Mouse (Mus musculus) heart, embryonic 10.5 days (tissue): Measurements from ENCODE around the gene Eya3. TPM values are rescaled to one million over a fixed set of nuclear protein-coding genes. Genes with fewer than 3 reads are reported as not detected.
"Not testable (repeated sequence)": the region's sequence is repeated elsewhere in the genome, so short reads cannot be mapped to it uniquely, and the experiment has no call there.

Experiments
- DNase-seq: peaks from one replicate; pipeline ENCODE4 v3.0.0-alpha.2; 2017; ENCODE audit warnings: low spot score
- H3K27ac ChIP-seq: fragments of 300-500 bp; sonication (generic); 2 replicates; pipeline ENCODE4 v1.5.1; 2016; ENCODE audit warnings: mild to moderate bottlenecking
- H3K27me3 ChIP-seq: fragments of 300-500 bp; sonication (generic); 2 replicates; pipeline ENCODE4 v1.6.1; 2016; ENCODE audit warnings: mild to moderate bottlenecking; ENCODE audit not compliant: poor library complexity, insufficient read depth, severe bottlenecking
- H3K36me3 ChIP-seq: fragments of 300-500 bp; sonication (generic); 2 replicates; pipeline ENCODE4 v1.6.1; 2016; ENCODE audit warnings: mild to moderate bottlenecking, moderate library complexity
- H3K4me1 ChIP-seq: fragments of 300-500 bp; sonication (generic); 2 replicates; pipeline ENCODE4 v1.6.1; 2016; ENCODE audit warnings: mild to moderate bottlenecking
- H3K4me3 ChIP-seq: fragments of 300-500 bp; sonication (generic); 2 replicates; pipeline ENCODE4 v1.5.1; 2016; ENCODE audit warnings: mild to moderate bottlenecking, moderate library complexity
- H3K9me3 ChIP-seq: fragments of 300-500 bp; sonication (generic); 2 replicates; pipeline ENCODE4 v1.6.1; 2016; ENCODE audit warnings: mild to moderate bottlenecking, moderate library complexity
- WGBS: fragments of 180-500 bp; shearing (Covaris S2); methylation state at CpG from one replicate; pipeline ENCODE4 v1.1.7; 2016; 5-methylcytosine and 5-hydroxymethylcytosine counted together
- polyA plus RNA-seq: library from polyadenylated mRNA; unstranded; fragments of >200 nt; fragmentation: Nextera tagmentation; extraction: Ambion mirVana; gene quantifications from 2 replicates; pipeline ENCODE4 v1.2.1, GENCODE M21; 2016

The Eya3 gene
- polyA plus RNA-seq, 1 experiment from 2014 or later: 33.0 TPM

GRCm38 (mm10) chr4:132752992-132753391, 114.2 kb downstream of the Eya3 start:
- DNase-seq: no peak
- H3K36me3 ChIP-seq: no peaks in the 10 kb centered on the region
- 49% methylated on average over 6 of the region's 6 CpGs for WGBS
- H3K4me1 ChIP-seq: peaks cover 12% of the 10 kb centered on the region
- H3K27me3 ChIP-seq: peaks cover 14% of the 10 kb centered on the region
- H3K27ac ChIP-seq: no peak overlapping the region
- H3K9me3 ChIP-seq: no peaks in the 10 kb centered on the region
- H3K4me3 ChIP-seq: no peak overlapping the region

- Histone ChIP-seq H3K27me3 (peaks cover 17% of the 10 kb centered on the region), H3K36me3 (no peaks in the 10 kb centered on the region), H3K4me1 (peaks cover 12% of the 10 kb centered on the region), H3K27ac (peak within 1 kb of the TSS; percentile 72), H3K9me3 (no peaks in the 10 kb centered on the region), H3K4me3 (peak within 1 kb of the TSS; percentile 60)
- WGBS: 2% methylated on average over 22 of the region's 22 CpGs
- DNase-seq: peak; percentile 91
Observed at GRCm38 (mm10) chr4:132756974-132757373, 118.2 kb downstream of the Eya3 start, which contains the start of gene Smpdl3b. Smpdl3b (minus strand) TSS chr4:132757252.

- Histone ChIP-seq H3K36me3 (no peaks in the 10 kb centered on the region), H3K27ac (no peak overlapping the region), H3K27me3 (peaks cover 17% of the 10 kb centered on the region), H3K9me3 (no peaks in the 10 kb centered on the region), H3K4me1 (peaks cover 8% of the 10 kb centered on the region), H3K4me3 (no peak overlapping the region)
- 73% methylated on average over 7 of the region's 7 CpGs for WGBS
- no peak for DNase-seq
Observed at GRCm38 (mm10) chr4:132757633-132758351, 119.0 kb downstream of the Eya3 start.

GRCm38 (mm10) chr4:132760296-132760695, 121.5 kb downstream of the Eya3 start:
- peaks cover 4% of the 10 kb centered on the region; the same call in 1 of the 2 replicates for H3K4me1 ChIP-seq
- no peak overlapping the region for H3K27ac ChIP-seq
- peaks cover 17% of the 10 kb centered on the region for H3K27me3 ChIP-seq
- H3K36me3 ChIP-seq: no peaks in the 10 kb centered on the region
- no peak for DNase-seq
- WGBS: 50% methylated on average over 3 of the region's 3 CpGs
- no peaks in the 10 kb centered on the region for H3K9me3 ChIP-seq
- H3K4me3 ChIP-seq: no peak overlapping the region

GRCm38 (mm10) chr4:132762602-132763001, 123.8 kb downstream of the Eya3 start:
- Histone ChIP-seq H3K9me3 (no peaks in the 10 kb centered on the region), H3K27me3 (peaks cover 6% of the 10 kb centered on the region; the same call in 1 of the 2 replicates), H3K4me1 (no peaks in the 10 kb centered on the region), H3K27ac (no peak overlapping the region), H3K4me3 (no peak overlapping the region), H3K36me3 (no peaks in the 10 kb centered on the region)
- WGBS: 70% methylated on average over 6 of the region's 6 CpGs
- no peak for DNase-seq

GRCm38 (mm10) chr4:132763125-132763524, 124.3 kb downstream of the Eya3 start:
- H3K4me3 ChIP-seq, H3K27me3 ChIP-seq, H3K36me3 ChIP-seq, DNase-seq, H3K27ac ChIP-seq, H3K9me3 ChIP-seq, H3K4me1 ChIP-seq: not testable (repeated sequence)
- WGBS: 81% methylated on average over 3 of the region's 3 CpGs

GRCm38 (mm10) chr4:132767914-132768876, 129.4 kb downstream of the Eya3 start, which contains the start of gene Rpa2:
Rpa2 (plus strand) TSS chr4:132768332.
- H3K36me3 ChIP-seq: peaks cover 32% of the 10 kb centered on the region
- DNase-seq: peak; percentile 99
- under 1% methylated on average over 71 of the region's 71 CpGs for WGBS
- peak within 1 kb of the TSS; percentile 98 for H3K4me3 ChIP-seq
- H3K9me3 ChIP-seq: no peaks in the 10 kb centered on the region
- peak within 1 kb of the TSS; percentile 93 for H3K27ac ChIP-seq
- H3K27me3 ChIP-seq: no peaks in the 10 kb centered on the region
- H3K4me1 ChIP-seq: peaks cover 9% of the 10 kb centered on the region

- no peaks in the 10 kb centered on the region for H3K27me3 ChIP-seq
- peaks cover 9% of the 10 kb centered on the region for H3K4me1 ChIP-seq
- H3K9me3 ChIP-seq: no peaks in the 10 kb centered on the region
- H3K27ac ChIP-seq: no peak overlapping the region
- no peak overlapping the region for H3K4me3 ChIP-seq
- H3K36me3 ChIP-seq: peaks cover 67% of the 10 kb centered on the region
- WGBS: 92% methylated on average over 9 of the region's 9 CpGs
- DNase-seq: no peak
Observed at GRCm38 (mm10) chr4:132771776-132772175, 133.0 kb downstream of the Eya3 start.

Other genes with a start within 250 kb of the Eya3 start
- 19.2 and 22.3 TPM in 2 replicates for gene Phactr4, start 216.5 kb upstream of the Eya3 start, polyA plus RNA-seq
- 16.2 and 22.5 TPM in 2 replicates for gene Med18, start 175.1 kb upstream of the Eya3 start, polyA plus RNA-seq
- gene Sesn2, start 128.5 kb upstream of the Eya3 start, polyA plus RNA-seq: 9.6 and 10.1 TPM in 2 replicates
- gene Atpif1, start 105.3 kb upstream of the Eya3 start, polyA plus RNA-seq: 980 and 1,090 TPM in 2 replicates
- gene Dnajc8, start 103.4 kb upstream of the Eya3 start, polyA plus RNA-seq: 143 and 194 TPM in 2 replicates
- 0.11 and 0.35 TPM in 2 replicates for gene Ptafr, start 74.9 kb upstream of the Eya3 start, polyA plus RNA-seq
- gene Xkr8, start 93.6 kb downstream of the Eya3 start, polyA plus RNA-seq: 4.8 and 5.4 TPM in 2 replicates
- gene Smpdl3b, start 118.3 kb downstream of the Eya3 start, polyA plus RNA-seq: 6.2 and 7.3 TPM in 2 replicates
- 107 and 131 TPM in 2 replicates for gene Rpa2, start 129.3 kb downstream of the Eya3 start, polyA plus RNA-seq
- 0.27 and 0.40 TPM in 2 replicates for gene Themis2, start 157.4 kb downstream of the Eya3 start, polyA plus RNA-seq
- gene Ppp1r8, start 204.2 kb downstream of the Eya3 start, polyA plus RNA-seq: 43.1 and 49.1 TPM in 2 replicates
- 54.6 and 58.1 TPM in 2 replicates for gene Stx12, start 245.5 kb downstream of the Eya3 start, polyA plus RNA-seq